ENCODE assay signal across 26 mouse cellular contexts in genomic region chr17:17678781-17679180, GRCm38 (mm10). TPM values are rescaled to one million over a fixed set of nuclear protein-coding genes. Genes with fewer than 3 reads are reported as not detected.
DNase-seq lines count a peak whose midpoint lies in the region; ATAC-seq and TF ChIP-seq lines count a peak whose summit lies in the region.
"Had no signal": no experiment of that assay in that cellular context is flagged by ENCODE, and none has a peak within 500 bp of the region (broad histone marks: within the 10 kb centered on the region; RNA-seq: fewer than 3 reads in every experiment).

No protein-coding gene starts in this region.

- TF ChIP-seq POLR2A in brain, embryonic 14.5 days (IDR thresholded peaks at IDR 0.05; ENCODE audit: borderline replicate concordance, extremely low read depth, insufficient read depth, insufficient read length, poor library complexity, severe bottlenecking) = no peak

- no peak for TF ChIP-seq CTCF in hindbrain, postnatal 0 days (IDR thresholded peaks at IDR 0.05; ENCODE audit: low read depth)
- TF ChIP-seq CTCF in brain, embryonic 14.5 days (IDR thresholded peaks at IDR 0.05; ENCODE audit: borderline replicate concordance, extremely low read depth, insufficient read depth, insufficient read length) = no peak

- 0 out of 2 replicates have a peak, but pooled peaks cover 3% of the 10 kb centered on the region for H3K27me3 ChIP-seq in forebrain, embryonic 12.5 days
- no peaks in the 10 kb centered on the region for H3K27me3 ChIP-seq in forebrain, embryonic 15.5 days
- no peaks in the 10 kb centered on the region for H3K27me3 ChIP-seq in hindbrain, postnatal 0 days (ENCODE audit: insufficient read depth, low read length)
- no peaks in the 10 kb centered on the region for H3K27me3 ChIP-seq in hindbrain, embryonic 12.5 days
- H3K27me3 ChIP-seq: embryonic facial prominence, embryonic 12.5 days; forebrain, embryonic 13.5 days had no signal

- no peak overlapping the region for H3K4me2 ChIP-seq in forebrain, embryonic 12.5 days
- H3K4me2 ChIP-seq in forebrain, embryonic 15.5 days (replicated peaks) = no peak overlapping the region
- H3K4me2 ChIP-seq in hindbrain, postnatal 0 days (ENCODE audit: low read depth, low read length) = no peak overlapping the region
- no peak overlapping the region for H3K4me2 ChIP-seq in hindbrain, embryonic 12.5 days (replicated peaks)
- H3K4me2 ChIP-seq: embryonic facial prominence, embryonic 12.5 days; forebrain, embryonic 13.5 days had no signal

- no peak overlapping the region for H3K4me3 ChIP-seq in forebrain, embryonic 12.5 days (replicated peaks)
- no peak overlapping the region for H3K4me3 ChIP-seq in forebrain, embryonic 15.5 days
- no peak overlapping the region for H3K4me3 ChIP-seq in hindbrain, postnatal 0 days (ENCODE audit: low read length)
- no peak overlapping the region for H3K4me3 ChIP-seq in hindbrain, embryonic 12.5 days
- H3K4me3 ChIP-seq: embryonic facial prominence, embryonic 10.5 days; embryonic facial prominence, embryonic 12.5 days; forebrain, embryonic 13.5 days had no signal

- H3K27ac ChIP-seq in forebrain, embryonic 12.5 days = no peak overlapping the region
- H3K27ac ChIP-seq in forebrain, embryonic 15.5 days (replicated peaks) = no peak overlapping the region
- no peak overlapping the region for H3K27ac ChIP-seq in hindbrain, postnatal 0 days
- no peak overlapping the region for H3K27ac ChIP-seq in hindbrain, embryonic 12.5 days
- H3K27ac ChIP-seq: embryonic facial prominence, embryonic 10.5 days; embryonic facial prominence, embryonic 12.5 days; forebrain, embryonic 13.5 days had no signal

- 80% methylated on average over 1 of the region's 1 CpGs for whole genome bisulfite sequencing in forebrain, embryonic 12.5 days
- WGBS in forebrain, embryonic 15.5 days = 67% methylated on average over 1 of the region's 1 CpGs
- WGBS in hindbrain, postnatal 0 days = 87% methylated on average over 1 of the region's 1 CpGs
- WGBS in hindbrain, embryonic 12.5 days = 84% methylated on average over 1 of the region's 1 CpGs

- no peaks in the 10 kb centered on the region for H3K36me3 ChIP-seq in forebrain, embryonic 12.5 days (replicated peaks)
- no peaks in the 10 kb centered on the region for H3K36me3 ChIP-seq in forebrain, embryonic 15.5 days
- H3K36me3 ChIP-seq in hindbrain, postnatal 0 days (ENCODE audit: insufficient read depth, low read length) = no peaks in the 10 kb centered on the region
- no peaks in the 10 kb centered on the region for H3K36me3 ChIP-seq in hindbrain, embryonic 12.5 days
- H3K36me3 ChIP-seq: embryonic facial prominence, embryonic 10.5 days; embryonic facial prominence, embryonic 12.5 days had no signal

- H3K4me1 ChIP-seq in forebrain, embryonic 12.5 days = no peaks in the 10 kb centered on the region
- no peaks in the 10 kb centered on the region for H3K4me1 ChIP-seq in forebrain, embryonic 15.5 days
- H3K4me1 ChIP-seq in hindbrain, postnatal 0 days (ENCODE audit: insufficient read depth, low read length) = no peaks in the 10 kb centered on the region
- H3K4me1 ChIP-seq in hindbrain, embryonic 12.5 days = no peaks in the 10 kb centered on the region
- H3K4me1 ChIP-seq: embryonic facial prominence, embryonic 10.5 days; embryonic facial prominence, embryonic 12.5 days; forebrain, embryonic 13.5 days had no signal

- DNase-seq in hindbrain, postnatal 0 days (ENCODE audit: low spot score) = peak; percentile 9
- peak; percentile 6 for DNase-seq in retina, postnatal 1 day
- no peak for DNase-seq in retina, embryonic 14.5 days (ENCODE audit: low spot score)
- DNase-seq in brain, embryonic 14.5 days (ENCODE audit: low read depth) = peak; percentile 68
- no peak for DNase-seq in cerebellum, adult 11-12 months
- DNase-seq: adrenal gland, adult 8-10 months; adrenal gland, postnatal 14 days; adrenal gland, postnatal 36 days; cerebellum, adult 11 months; cerebellum, adult 2 months; cerebellum, adult 9-10 months; cerebellum, postnatal 10 days; cerebellum, postnatal 25 days had no signal

- H3K9ac ChIP-seq in forebrain, embryonic 12.5 days = no peak overlapping the region
- no peak overlapping the region for H3K9ac ChIP-seq in forebrain, embryonic 15.5 days (replicated peaks)
- H3K9ac ChIP-seq in hindbrain, postnatal 0 days (replicated peaks; ENCODE audit: low read length) = no peak overlapping the region
- no peak overlapping the region for H3K9ac ChIP-seq in hindbrain, embryonic 12.5 days
- H3K9ac ChIP-seq: embryonic facial prominence, embryonic 12.5 days; forebrain, embryonic 13.5 days had no signal

- no peaks in the 10 kb centered on the region for H3K9me3 ChIP-seq in forebrain, embryonic 12.5 days
- no peaks in the 10 kb centered on the region for H3K9me3 ChIP-seq in forebrain, embryonic 15.5 days
- H3K9me3 ChIP-seq in hindbrain, postnatal 0 days (ENCODE audit: low read length) = no peaks in the 10 kb centered on the region
- no peaks in the 10 kb centered on the region for H3K9me3 ChIP-seq in hindbrain, embryonic 12.5 days (replicated peaks)
- H3K9me3 ChIP-seq: embryonic facial prominence, embryonic 10.5 days; embryonic facial prominence, embryonic 12.5 days; forebrain, embryonic 13.5 days had no signal

- ATAC-seq in forebrain, embryonic 12.5 days (ENCODE audit: low FRiP score) = peak; percentile 20; the same call in 1 of the 2 replicates
- ATAC-seq in forebrain, embryonic 15.5 days (replicated peaks) = no peak
- no peak for ATAC-seq in hindbrain, postnatal 0 days
- no peak for ATAC-seq in hindbrain, embryonic 12.5 days (ENCODE audit: low FRiP score)
- ATAC-seq: activated CD4-positive, CD25-positive, alpha-beta regulatory T cell, adult 4 months; forebrain, embryonic 13.5 days; Patski had no signal

RNA-seq across cellular contexts. Expression of gene Vmn2r90, which starts 24.8 kb away (rescaled TPM):
- not detected in 2 replicates for polyA plus RNA-seq in forebrain, embryonic 12.5 days (2016; fragmentation: Nextera tagmentation; extraction: Ambion mirVana)
- polyA plus RNA-seq in forebrain, embryonic 15.5 days (2015; fragmentation: Nextera tagmentation; extraction: Ambion mirVana) = not detected in 2 replicates
- not detected in 2 replicates for total RNA-seq in hindbrain, postnatal 0 days (2014; rRNA removed)
- polyA plus RNA-seq in hindbrain, postnatal 0 days (2015; fragmentation: Nextera tagmentation; extraction: Ambion mirVana) = not detected in 2 replicates
- not detected in 2 replicates for polyA plus RNA-seq in hindbrain, embryonic 12.5 days (2016; fragmentation: Nextera tagmentation; extraction: Ambion mirVana)
- polyA plus RNA-seq in brain, embryonic 14.5 days (2012; rRNA removed) = not detected in 2 replicates
- total RNA-seq: adrenal gland, adult 18-20 months; adrenal gland, adult 8-10 months; adrenal gland, postnatal 14 days; adrenal gland, postnatal 36 days; MEL had no signal
- polyA plus RNA-seq: activated CD4-positive, CD25-positive, alpha-beta regulatory T cell, adult 4 months; C2C12; cortical plate, adult 2 months; embryonic facial prominence, embryonic 10.5 days; embryonic facial prominence, embryonic 12.5 days; embryonic facial prominence, embryonic 14.5 days; forebrain, embryonic 13.5 days; Patski had no signal

RNA-seq across cellular contexts. Expression of gene Lnpep, which starts 53.9 kb away (rescaled TPM):
- polyA plus RNA-seq in forebrain, embryonic 12.5 days (2016; fragmentation: Nextera tagmentation; extraction: Ambion mirVana) = 9.2 and 10.6 TPM in 2 replicates
- polyA plus RNA-seq in forebrain, embryonic 15.5 days (2015; fragmentation: Nextera tagmentation; extraction: Ambion mirVana) = 9.6 and 11.0 TPM in 2 replicates
- 21.0 and 23.4 TPM in 2 replicates for total RNA-seq in hindbrain, postnatal 0 days (2014; rRNA removed)
- polyA plus RNA-seq in hindbrain, postnatal 0 days (2015; fragmentation: Nextera tagmentation; extraction: Ambion mirVana) = 7.4 and 7.8 TPM in 2 replicates
- polyA plus RNA-seq in hindbrain, embryonic 12.5 days (2016; fragmentation: Nextera tagmentation; extraction: Ambion mirVana) = 10.1 and 10.3 TPM in 2 replicates
- 10.9 and 12.9 TPM in 2 replicates for polyA plus RNA-seq in brain, embryonic 14.5 days (2012; rRNA removed)

Comparison
In these comparisons a context has a peak if more than half of its experiments do, and no peak if none do; other contexts are left out.
1. DNase-seq: peak in hindbrain, postnatal 0 days (single experiment), retina, postnatal 1 day (single experiment) and brain, embryonic 14.5 days (single experiment); none in retina, embryonic 14.5 days (single experiment) and cerebellum, adult 11-12 months (single experiment).